Mouse (Mus musculus): ENCODE data around the gene Thop1. TPM values are rescaled to one million over a fixed set of nuclear protein-coding genes. Genes with fewer than 3 reads are reported as not detected.
"Not testable (repeated sequence)": the region's sequence is repeated elsewhere in the genome, so short reads cannot be mapped to it uniquely, and the experiment has no call there.

Gene Thop1
- polyA plus RNA-seq, 1 experiment from 2014 or later = 58.3 TPM

DNA sequence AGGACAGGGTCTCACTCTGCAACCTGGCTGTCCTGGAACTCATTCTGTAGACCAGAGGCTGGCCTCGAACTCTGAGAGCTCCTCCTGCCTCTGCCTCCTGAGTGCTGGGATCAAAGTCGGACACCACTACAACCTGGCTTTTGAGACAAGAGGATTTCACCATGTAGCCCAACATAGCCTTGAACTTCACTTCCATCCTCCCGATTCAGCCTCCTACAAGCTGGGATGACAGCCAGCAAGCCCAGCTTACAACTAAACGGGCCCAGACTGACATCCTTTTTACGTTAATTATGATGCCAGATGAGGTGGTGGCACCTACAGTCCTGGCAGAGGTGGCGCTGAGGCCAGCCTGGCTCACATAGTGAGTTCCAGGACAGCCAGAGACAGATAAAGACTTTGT is 10.9 kb upstream of the Thop1 start:
- Histone ChIP-seq H3K4me3 (peak overlapping the region; percentile 89), H3K4me1 (peaks cover 26% of the 10 kb centered on the region), H3K9ac (replicated peaks) (peak overlapping the region; percentile 76), H3K36me3 (0 out of 2 replicates have a peak, but pooled peaks cover 3% of the 10 kb centered on the region), H3K27me3 (no peaks in the 10 kb centered on the region), H3K9me3 (no peaks in the 10 kb centered on the region), H3K27ac (replicated peaks) (no peak overlapping the region), H3K4me2 (replicated peaks) (peak overlapping the region; percentile 90)
- 93% methylated on average over 6 of the region's 6 CpGs for WGBS
- ATAC-seq (ENCODE audit: low FRiP score, low read depth) = no peak

DNA sequence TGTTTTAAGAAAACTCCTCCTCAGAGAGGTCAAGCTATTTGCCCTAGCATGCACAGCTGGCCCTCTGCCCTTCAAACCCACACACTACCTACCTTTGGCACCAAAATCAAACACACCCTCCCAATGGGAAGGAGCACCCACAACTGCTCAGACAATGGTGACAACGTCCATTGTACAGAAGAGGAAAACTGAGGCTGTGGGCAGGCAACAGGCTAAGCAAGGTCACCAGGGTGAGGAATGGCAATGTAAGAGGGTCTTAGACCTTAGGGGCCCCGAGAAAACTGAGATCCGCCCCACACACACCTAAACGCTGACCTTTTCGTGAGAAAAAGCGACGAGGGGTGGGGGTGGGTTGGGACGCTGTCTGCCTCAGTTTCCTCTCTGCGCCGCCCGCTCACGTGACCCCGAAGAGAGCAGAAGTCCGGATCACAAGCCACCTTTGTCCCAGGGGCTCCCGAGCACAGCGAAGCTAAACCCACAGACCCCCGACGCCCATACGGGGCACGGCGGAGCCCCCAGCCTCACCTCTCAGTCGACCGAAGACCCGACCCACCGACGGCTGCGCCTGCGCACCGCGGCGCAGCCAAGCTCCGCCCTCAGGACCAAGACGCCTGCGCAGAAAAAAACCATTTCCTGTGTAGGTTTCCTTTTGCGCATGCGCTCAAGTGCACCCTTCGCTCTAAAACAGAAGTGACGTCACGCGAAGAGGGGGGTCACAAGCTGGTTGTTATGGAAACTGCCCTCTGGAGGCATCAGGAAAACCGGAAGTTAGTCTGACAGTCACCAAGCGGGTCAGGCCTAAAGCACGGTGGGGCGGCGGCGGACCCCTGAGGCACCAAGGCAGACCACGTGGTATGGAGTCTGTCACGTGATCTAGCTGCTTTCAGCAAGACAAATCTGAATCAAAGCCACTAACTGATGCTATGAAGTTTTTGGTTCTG is 10.0 kb upstream of the Thop1 start, which contains the start of gene Sgta:
TSS of gene Sgta (minus strand) at position 579 of the 941 bp plus-strand sequence.
- Histone ChIP-seq H3K9ac (replicated peaks) (peak within 1 kb of the TSS; percentile 76), H3K27me3 (no peaks in the 10 kb centered on the region), H3K36me3 (0 out of 2 replicates have a peak, but pooled peaks cover 3% of the 10 kb centered on the region), H3K4me1 (peaks cover 26% of the 10 kb centered on the region), H3K4me3 (peak within 1 kb of the TSS; percentile 89), H3K9me3 (no peaks in the 10 kb centered on the region), H3K4me2 (replicated peaks) (peak within 1 kb of the TSS; percentile 90), H3K27ac (replicated peaks) (0 out of 2 replicates have a peak within 1 kb of the TSS, but pooled peaks have one; percentile 46)
- peak; percentile 96 for ATAC-seq (ENCODE audit: low FRiP score, low read depth)
- WGBS = under 1% methylated on average over 48 of the region's 48 CpGs

DNA sequence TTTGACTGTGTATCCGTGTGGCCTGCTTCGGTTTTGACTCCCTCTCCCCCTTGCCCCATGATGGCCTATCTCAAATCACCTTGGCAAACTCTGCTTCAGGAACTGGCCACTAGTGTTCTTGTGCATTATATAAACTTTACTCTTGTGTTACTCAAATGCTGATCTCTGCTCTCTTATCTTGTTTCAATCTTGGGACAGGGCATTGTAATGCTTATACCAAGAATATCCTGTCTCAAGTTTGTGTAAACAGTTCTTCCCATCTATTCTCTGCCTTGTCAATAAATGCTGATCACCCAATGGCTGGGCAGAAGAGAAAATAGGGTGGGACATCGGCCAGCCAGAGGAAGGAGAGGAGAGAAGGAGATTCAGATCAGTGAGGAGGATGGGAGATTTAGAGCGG is 7.1 kb upstream of the Thop1 start:
- no peaks in the 10 kb centered on the region for H3K9me3 ChIP-seq
- no peak overlapping the region for H3K4me2 ChIP-seq (replicated peaks)
- ATAC-seq (ENCODE audit: low FRiP score, low read depth) = no peak
- H3K4me3 ChIP-seq = no peak overlapping the region
- H3K36me3 ChIP-seq = 0 out of 2 replicates have a peak, but pooled peaks cover 3% of the 10 kb centered on the region
- H3K27me3 ChIP-seq = no peaks in the 10 kb centered on the region
- peaks cover 24% of the 10 kb centered on the region for H3K4me1 ChIP-seq
- 66% methylated on average over 4 of the region's 4 CpGs for whole genome bisulfite sequencing
- H3K9ac ChIP-seq (replicated peaks) = no peak overlapping the region
- no peak overlapping the region for H3K27ac ChIP-seq (replicated peaks)

DNA sequence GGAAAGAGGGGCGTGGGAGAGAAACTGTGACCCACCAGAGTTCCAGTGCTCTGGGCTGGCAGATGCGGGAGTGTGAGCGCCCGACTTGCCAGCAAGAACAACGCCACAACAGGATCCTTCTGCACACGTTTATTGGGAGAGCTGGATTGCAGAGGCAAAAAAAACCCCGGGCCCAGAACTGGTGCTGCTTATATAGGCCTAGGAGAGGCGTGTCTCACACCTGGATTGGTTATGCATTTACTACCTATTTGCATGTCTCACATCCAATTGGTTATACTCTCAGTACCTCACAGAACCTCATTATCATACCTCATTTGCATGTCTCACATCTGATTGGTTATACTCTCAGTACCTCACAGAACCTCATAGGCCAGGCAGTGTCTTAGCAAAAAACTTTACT is 5.3 kb upstream of the Thop1 start:
- peaks cover 13% of the 10 kb centered on the region for H3K4me1 ChIP-seq
- H3K27ac ChIP-seq (replicated peaks); H3K36me3 ChIP-seq; H3K4me3 ChIP-seq; H3K27me3 ChIP-seq; H3K9ac ChIP-seq (replicated peaks); H3K9me3 ChIP-seq; ATAC-seq (ENCODE audit: low FRiP score, low read depth); H3K4me2 ChIP-seq (replicated peaks): not testable (repeated sequence)
- 87% methylated on average over 8 of the region's 8 CpGs for WGBS

DNA sequence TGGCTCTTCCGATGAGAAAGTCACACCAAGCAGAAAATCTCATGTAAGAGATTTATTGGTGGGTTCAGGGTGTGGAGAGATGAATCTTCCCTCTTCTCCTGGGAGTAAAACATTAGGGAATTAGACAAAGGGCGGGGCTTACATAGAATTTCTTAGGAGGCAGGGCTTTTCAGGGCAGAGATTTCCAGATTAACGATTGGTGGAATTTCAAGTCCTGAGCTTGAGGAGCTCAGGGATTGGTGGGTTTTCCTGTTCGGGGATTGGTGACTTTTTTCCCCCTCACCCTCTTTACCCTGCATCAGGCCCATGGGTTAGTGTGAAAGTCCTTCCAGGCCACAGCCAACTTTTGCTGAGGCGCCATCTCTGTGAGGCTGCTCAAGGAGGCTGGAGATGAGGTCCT is 1.1 kb upstream of the Thop1 start:
- WGBS = 75% methylated on average over 5 of the region's 5 CpGs
- Histone ChIP-seq H3K4me1 (peaks cover 26% of the 10 kb centered on the region), H3K4me3 (no peak overlapping the region), H3K4me2 (replicated peaks) (no peak overlapping the region), H3K36me3 (peaks cover 12% of the 10 kb centered on the region), H3K27me3 (no peaks in the 10 kb centered on the region), H3K27ac (replicated peaks) (no peak overlapping the region), H3K9ac (replicated peaks) (0 out of 2 replicates have a peak overlapping the region, but pooled peaks have one; percentile 32), H3K9me3 (no peaks in the 10 kb centered on the region)
- ATAC-seq (ENCODE audit: low FRiP score, low read depth) = no peak

DNA sequence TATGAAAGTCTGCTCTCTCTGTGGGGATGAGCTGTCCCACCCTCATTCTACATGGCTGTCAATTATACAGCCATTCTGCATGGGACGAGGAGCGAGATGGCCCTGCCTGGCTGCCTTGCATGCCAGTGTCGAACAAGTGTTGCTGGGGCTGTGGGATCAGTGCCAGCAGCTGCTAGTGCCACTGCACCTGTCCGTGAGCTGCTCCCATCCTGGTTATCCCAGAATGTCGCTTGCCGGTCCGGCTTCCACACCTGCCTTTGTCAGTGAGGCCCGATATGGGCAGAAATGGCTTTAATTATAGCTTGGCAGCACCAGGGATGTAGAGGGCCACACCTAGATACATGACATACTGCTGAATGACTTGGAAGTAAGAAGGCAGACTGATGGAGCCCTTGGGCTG is 2.5 kb downstream of the Thop1 start:
- peaks cover 47% of the 10 kb centered on the region for H3K36me3 ChIP-seq
- H3K4me1 ChIP-seq = peaks cover 22% of the 10 kb centered on the region
- H3K9me3 ChIP-seq = no peaks in the 10 kb centered on the region
- no peak overlapping the region for H3K9ac ChIP-seq (replicated peaks)
- no peak overlapping the region for H3K27ac ChIP-seq (replicated peaks)
- H3K4me3 ChIP-seq = no peak overlapping the region
- 96% methylated on average over 8 of the region's 8 CpGs for WGBS
- no peak for ATAC-seq (ENCODE audit: low FRiP score, low read depth)
- no peak overlapping the region for H3K4me2 ChIP-seq (replicated peaks)
- no peaks in the 10 kb centered on the region for H3K27me3 ChIP-seq

DNA sequence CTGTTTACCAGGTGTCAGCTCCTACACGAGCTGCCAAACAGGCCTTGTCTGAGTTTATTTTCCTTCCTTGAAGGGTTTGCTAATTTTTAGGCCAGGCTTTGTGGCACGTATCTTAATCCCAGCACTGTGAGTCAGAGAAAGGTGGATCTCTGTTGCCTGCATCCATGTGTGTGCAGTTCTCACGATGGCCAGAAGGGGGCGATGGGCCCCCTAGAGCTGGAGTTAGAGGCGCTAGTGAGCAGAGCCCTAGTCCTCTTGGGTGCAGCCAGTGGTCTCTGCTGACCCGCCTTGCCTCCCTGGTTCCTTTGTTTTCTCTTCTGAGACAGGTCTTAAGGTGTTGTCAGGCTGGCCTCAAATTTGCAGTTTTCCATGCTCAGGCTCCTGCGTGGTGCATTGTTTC is 3.6 kb downstream of the Thop1 start:
- no peak for ATAC-seq (ENCODE audit: low FRiP score, low read depth)
- Histone ChIP-seq H3K27me3 (no peaks in the 10 kb centered on the region), H3K27ac (replicated peaks) (no peak overlapping the region), H3K9ac (replicated peaks) (no peak overlapping the region), H3K4me3 (no peak overlapping the region), H3K4me2 (replicated peaks) (no peak overlapping the region), H3K9me3 (no peaks in the 10 kb centered on the region), H3K36me3 (peaks cover 59% of the 10 kb centered on the region), H3K4me1 (peaks cover 22% of the 10 kb centered on the region)
- WGBS = 69% methylated on average over 7 of the region's 7 CpGs

DNA sequence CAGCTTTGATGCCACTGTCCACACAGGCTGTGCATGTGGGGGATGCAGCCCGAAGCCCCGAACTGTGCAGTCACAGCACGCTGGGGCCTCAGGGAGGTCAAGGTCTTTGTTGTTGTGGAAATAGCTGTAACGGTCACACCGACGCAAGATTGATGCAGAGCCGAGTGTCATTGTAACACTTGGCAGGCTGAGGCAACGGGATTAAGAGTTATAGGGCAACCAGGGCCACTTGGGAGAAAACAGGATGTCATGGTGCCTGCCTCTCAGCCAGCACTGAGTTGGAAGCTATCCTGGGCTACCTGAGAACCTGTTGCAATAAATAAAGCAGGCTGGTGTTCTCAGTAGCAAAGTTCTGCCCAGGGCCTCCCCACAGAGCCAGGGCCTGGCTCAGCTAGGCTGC is 5.9 kb downstream of the Thop1 start:
- no peaks in the 10 kb centered on the region for H3K9me3 ChIP-seq
- H3K36me3 ChIP-seq = peaks cover 82% of the 10 kb centered on the region
- H3K9ac ChIP-seq (replicated peaks) = no peak overlapping the region
- 64% methylated on average over 8 of the region's 8 CpGs for WGBS
- H3K4me3 ChIP-seq = no peak overlapping the region
- no peaks in the 10 kb centered on the region for H3K27me3 ChIP-seq
- H3K4me2 ChIP-seq (replicated peaks) = no peak overlapping the region
- peaks cover 10% of the 10 kb centered on the region for H3K4me1 ChIP-seq
- ATAC-seq (ENCODE audit: low FRiP score, low read depth) = no peak
- no peak overlapping the region for H3K27ac ChIP-seq (replicated peaks)

DNA sequence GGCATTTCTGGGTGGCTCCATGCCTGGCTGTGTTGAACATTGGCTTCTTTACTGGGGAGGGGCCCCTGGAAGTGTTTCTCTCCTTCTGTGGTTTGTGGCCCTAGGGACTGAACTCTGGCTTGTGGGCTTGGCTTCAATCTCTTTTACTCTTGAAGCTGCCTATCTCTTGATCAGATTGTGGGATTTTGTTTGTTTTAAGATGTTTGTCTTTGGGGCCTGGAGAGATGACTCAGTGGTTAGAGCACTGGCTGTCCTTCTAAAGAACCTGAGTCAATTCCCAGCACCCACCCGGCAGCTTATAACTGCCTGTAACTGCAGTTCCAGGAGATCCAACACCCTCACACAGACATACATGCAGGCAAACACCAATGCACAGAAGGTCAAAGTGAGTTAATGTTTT is 6.5 kb downstream of the Thop1 start:
- Histone ChIP-seq H3K27me3 (no peaks in the 10 kb centered on the region), H3K4me2 (replicated peaks) (no peak overlapping the region), H3K9ac (replicated peaks) (no peak overlapping the region), H3K36me3 (peaks cover 88% of the 10 kb centered on the region), H3K27ac (replicated peaks) (no peak overlapping the region), H3K4me3 (no peak overlapping the region), H3K4me1 (peaks cover 3% of the 10 kb centered on the region), H3K9me3 (no peaks in the 10 kb centered on the region)
- ATAC-seq (ENCODE audit: low FRiP score, low read depth) = no peak
- WGBS = 100% methylated on average over 1 of the region's 1 CpGs

DNA sequence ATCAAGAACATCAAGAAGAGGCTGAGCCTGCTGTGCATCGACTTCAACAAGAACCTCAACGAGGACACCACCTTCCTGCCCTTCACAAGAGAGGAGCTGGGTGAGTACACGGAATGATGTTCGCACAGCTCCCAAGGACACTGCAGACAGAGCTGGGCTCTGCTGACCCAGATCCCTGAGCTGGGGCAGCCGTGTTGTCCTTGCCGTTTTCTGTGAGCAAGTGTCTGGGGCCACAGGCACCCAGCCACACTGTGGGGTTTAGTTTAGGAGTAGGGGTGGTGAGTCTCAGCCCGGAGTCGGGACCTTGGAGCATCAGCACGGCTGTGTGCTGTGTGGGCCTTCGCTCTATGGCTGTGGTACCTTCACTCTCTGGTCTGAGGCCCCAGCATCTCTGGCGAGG is 8.1 kb downstream of the Thop1 start:
- Histone ChIP-seq H3K4me1 (no peaks in the 10 kb centered on the region), H3K36me3 (peaks cover 98% of the 10 kb centered on the region), H3K9me3 (no peaks in the 10 kb centered on the region), H3K4me3 (no peak overlapping the region), H3K27me3 (no peaks in the 10 kb centered on the region), H3K27ac (replicated peaks) (no peak overlapping the region), H3K4me2 (replicated peaks) (no peak overlapping the region), H3K9ac (replicated peaks) (no peak overlapping the region)
- WGBS = 94% methylated on average over 11 of the region's 11 CpGs
- no peak for ATAC-seq (ENCODE audit: low FRiP score, low read depth)

DNA sequence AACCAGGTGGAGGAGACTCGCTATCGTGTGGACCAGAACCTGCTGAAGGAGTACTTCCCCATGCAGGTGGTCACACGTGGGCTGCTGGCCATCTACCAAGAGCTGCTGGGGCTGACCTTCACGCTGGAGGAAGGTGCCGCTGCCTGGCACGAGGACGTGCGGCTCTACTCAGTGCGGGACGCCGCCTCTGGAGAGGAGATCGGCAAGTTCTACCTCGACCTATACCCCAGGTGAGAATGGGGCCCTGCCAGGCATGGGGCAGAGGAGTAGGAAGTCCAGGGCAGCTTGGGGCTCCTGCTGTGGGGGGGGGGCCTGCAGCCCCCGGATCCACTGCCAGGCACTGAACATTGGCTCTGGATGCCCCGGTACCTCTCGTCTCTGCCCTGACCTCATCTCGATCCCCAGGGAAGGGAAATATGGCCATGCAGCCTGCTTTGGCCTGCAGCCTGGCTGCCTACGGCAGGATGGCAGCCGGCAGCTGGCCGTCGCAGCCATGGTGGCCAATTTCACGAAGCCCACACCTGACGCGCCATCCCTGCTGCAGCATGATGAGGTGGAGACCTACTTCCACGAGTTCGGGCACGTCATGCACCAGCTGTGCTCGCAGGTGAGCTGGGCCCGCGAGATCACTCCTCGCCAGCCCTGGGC is 10.3 kb downstream of the Thop1 start:
- no peak overlapping the region for H3K9ac ChIP-seq (replicated peaks)
- no peaks in the 10 kb centered on the region for H3K27me3 ChIP-seq
- no peaks in the 10 kb centered on the region for H3K4me1 ChIP-seq
- no peak overlapping the region for H3K27ac ChIP-seq (replicated peaks)
- 96% methylated on average over 31 of the region's 31 CpGs for WGBS
- H3K36me3 ChIP-seq = peaks cover 79% of the 10 kb centered on the region
- H3K4me3 ChIP-seq = no peak overlapping the region
- H3K4me2 ChIP-seq (replicated peaks) = no peak overlapping the region
- no peaks in the 10 kb centered on the region for H3K9me3 ChIP-seq
- ATAC-seq (ENCODE audit: low FRiP score, low read depth) = no peak
